ENCODE assay signal across 33 mouse cellular contexts in the genomic region with DNA sequence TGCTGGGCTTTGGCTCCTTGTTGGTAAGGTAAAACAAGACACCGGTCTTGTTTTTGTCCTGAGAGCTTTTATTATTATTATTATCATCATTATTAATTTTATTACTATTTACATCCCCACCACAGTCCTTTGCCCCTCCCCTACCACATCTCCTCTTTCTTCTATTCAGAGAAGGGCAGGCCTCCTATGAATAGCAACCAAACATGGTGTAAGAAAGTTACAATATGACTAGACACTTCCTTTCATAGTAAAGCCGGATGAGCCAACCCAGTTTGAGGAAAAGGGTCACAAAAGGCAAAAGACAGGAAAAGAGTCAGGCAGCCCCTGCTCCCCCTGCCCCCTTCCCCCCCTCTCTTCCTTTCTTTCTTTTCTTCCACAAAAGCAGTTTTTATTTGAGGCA. TPM values are rescaled to one million over a fixed set of nuclear protein-coding genes. Genes with fewer than 3 reads are reported as not detected.
"Had no signal": no experiment of that assay in that cellular context is flagged by ENCODE, and none has a peak within 500 bp of the region (broad histone marks: within the 10 kb centered on the region; RNA-seq: fewer than 3 reads in every experiment).

No protein-coding gene starts in this region.

- H3K4me1 ChIP-seq: embryonic facial prominence, embryonic 12.5 days; embryonic facial prominence, embryonic 13.5 days; embryonic facial prominence, embryonic 15.5 days; forebrain, embryonic 10.5 days; forebrain, embryonic 13.5 days; forebrain, embryonic 15.5 days had no signal

- H3K4me3 ChIP-seq: embryonic facial prominence, embryonic 10.5 days; embryonic facial prominence, embryonic 12.5 days; embryonic facial prominence, embryonic 13.5 days; embryonic facial prominence, embryonic 15.5 days; erythroblast, embryonic 14.5 days; forebrain, embryonic 10.5 days; forebrain, embryonic 12.5 days; forebrain, embryonic 13.5 days; forebrain, embryonic 15.5 days; gastrocnemius, adult 2 months; heart, adult 2 months had no signal

- H3K36me3 ChIP-seq: embryonic facial prominence, embryonic 10.5 days; embryonic facial prominence, embryonic 12.5 days; embryonic facial prominence, embryonic 13.5 days; embryonic facial prominence, embryonic 15.5 days; forebrain, embryonic 10.5 days; forebrain, embryonic 12.5 days; forebrain, embryonic 15.5 days had no signal

- H3K9ac ChIP-seq: embryonic facial prominence, embryonic 12.5 days; embryonic facial prominence, embryonic 13.5 days; embryonic facial prominence, embryonic 15.5 days; forebrain, embryonic 12.5 days; forebrain, embryonic 13.5 days; forebrain, embryonic 15.5 days; forebrain, postnatal 0 days had no signal

- H3K27me3 ChIP-seq: embryonic facial prominence, embryonic 12.5 days; embryonic facial prominence, embryonic 13.5 days; embryonic facial prominence, embryonic 15.5 days; forebrain, embryonic 12.5 days; forebrain, embryonic 13.5 days; forebrain, embryonic 15.5 days had no signal

- H3K4me2 ChIP-seq: embryonic facial prominence, embryonic 12.5 days; embryonic facial prominence, embryonic 13.5 days; embryonic facial prominence, embryonic 15.5 days; forebrain, embryonic 12.5 days; forebrain, embryonic 13.5 days; forebrain, embryonic 15.5 days had no signal

- H3K9me3 ChIP-seq: embryonic facial prominence, embryonic 10.5 days; embryonic facial prominence, embryonic 12.5 days; embryonic facial prominence, embryonic 13.5 days; embryonic facial prominence, embryonic 15.5 days; forebrain, embryonic 10.5 days; forebrain, embryonic 12.5 days; forebrain, embryonic 13.5 days; forebrain, embryonic 15.5 days had no signal

- DNase-seq: cerebellum, adult 8-10 months; cerebellum, adult 9-10 months; cerebellum, adult 9-11 months; cerebellum, postnatal 10 days; cerebellum, postnatal 14 days; cerebellum, postnatal 25 days; cerebellum, postnatal 36 days; embryo, embryonic 11 days; forebrain, postnatal 0 days; gastrocnemius, adult 2 months; gastrocnemius, postnatal 10 days; gastrocnemius, postnatal 14 days; gastrocnemius, postnatal 25 days; gastrocnemius, postnatal 36 days; heart, adult 18-20 months; heart, adult 2 months had no signal

- H3K27ac ChIP-seq: embryonic facial prominence, embryonic 10.5 days; embryonic facial prominence, embryonic 12.5 days; embryonic facial prominence, embryonic 13.5 days; embryonic facial prominence, embryonic 15.5 days; forebrain, embryonic 10.5 days; forebrain, embryonic 12.5 days; forebrain, embryonic 13.5 days; forebrain, embryonic 15.5 days; gastrocnemius, adult 2 months; heart, adult 2 months had no signal

- ATAC-seq: forebrain, embryonic 13.5 days; forebrain, embryonic 14.5 days; forebrain, embryonic 15.5 days; forebrain, embryonic 16.5 days; forebrain, postnatal 0 days had no signal

RNA-seq across cellular contexts. Expression of gene Boll, which starts 17.3 kb away (rescaled TPM):
- total RNA-seq: common myeloid progenitor, adult 5-6 weeks; forebrain, postnatal 0 days; gastrocnemius, adult 2 months; gastrocnemius, adult 8-10 months; gastrocnemius, postnatal 14 days; gastrocnemius, postnatal 25 days; gastrocnemius, postnatal 36 days; granulocyte monocyte progenitor cell, adult 5-6 weeks; heart, adult 18-20 months; heart, adult 8-10 months had no signal
- polyA plus RNA-seq: cortical plate, adult 2 months; embryonic facial prominence, embryonic 10.5 days; erythroblast, embryonic 14.5 days; forebrain, embryonic 15.5 days; forebrain, embryonic 16.5 days; forebrain, postnatal 0 days; frontal cortex, adult 2 months; heart, adult 2 months had no signal

RNA-seq across cellular contexts. Expression of gene Plcl1, which starts 25.2 kb away (rescaled TPM):
- total RNA-seq: granulocyte monocyte progenitor cell, adult 5-6 weeks had no signal
- polyA plus RNA-seq: erythroblast, embryonic 14.5 days had no signal
